Mouse (Mus musculus): ENCODE measurements around the gene Ccdc159. TPM values are rescaled to one million over a fixed set of nuclear protein-coding genes. Genes with fewer than 3 reads are reported as not detected.

The Ccdc159 gene
- polyA plus RNA-seq, 1 experiment: 8.3 TPM

- DNase-seq (ENCODE audit: low read depth): no peak
Observed at GRCm38 (mm10) chr9:21961366-21961980, 34.2 kb downstream of the Ccdc159 start.

- DNase-seq (ENCODE audit: low read depth): no peak
Observed at GRCm38 (mm10) chr9:21962010-21962409, 34.7 kb downstream of the Ccdc159 start.

- DNase-seq (ENCODE audit: low read depth): no peak
Observed at GRCm38 (mm10) chr9:21962416-21963059, 35.3 kb downstream of the Ccdc159 start.

- DNase-seq (ENCODE audit: low read depth): no peak
Observed at GRCm38 (mm10) chr9:21963417-21963816, 36.1 kb downstream of the Ccdc159 start, which contains the start of gene Epor. TSS of gene Epor (minus strand) at chr9:21963506.

DNA sequence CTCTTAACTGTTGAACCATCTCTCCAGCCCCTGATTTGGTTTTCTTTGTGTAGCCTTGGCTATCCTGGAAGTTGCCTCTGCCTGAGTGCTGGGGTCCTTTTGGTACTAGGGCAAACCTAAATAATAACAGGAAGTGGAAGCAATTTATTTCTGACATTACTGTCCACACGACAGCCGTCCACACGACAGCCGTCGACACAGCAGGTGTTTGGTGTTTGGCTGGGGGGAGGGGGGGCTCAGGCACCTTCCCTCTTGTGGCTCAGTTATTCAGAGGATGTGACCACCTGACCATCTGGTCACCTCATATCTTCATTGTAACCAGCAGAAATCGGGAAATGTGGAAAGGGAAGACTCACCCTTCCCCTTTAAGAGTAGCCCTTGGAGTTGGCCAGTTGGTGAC lies 41.6 kb downstream of the Ccdc159 start:
- no peak for DNase-seq (ENCODE audit: low read depth)

DNA sequence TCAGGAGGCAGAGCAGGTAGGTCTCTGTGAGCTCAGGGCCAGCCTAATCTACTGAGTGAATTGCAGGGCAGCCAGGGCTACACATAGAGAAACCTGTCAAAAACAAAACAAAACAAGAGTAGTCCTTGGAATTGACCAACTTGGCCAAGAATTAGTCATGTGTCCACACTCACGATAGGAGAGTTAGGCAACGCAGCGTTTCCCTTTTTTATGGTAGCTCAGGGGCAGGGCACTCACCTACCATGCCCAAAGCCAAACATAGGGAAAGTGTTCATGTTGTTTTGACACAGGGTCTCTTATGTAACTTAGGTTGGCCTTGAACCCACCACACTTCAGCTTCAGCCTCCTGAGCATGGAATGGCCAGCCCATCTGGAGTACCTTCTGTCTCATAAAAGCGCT lies 42.0 kb downstream of the Ccdc159 start:
- DNase-seq (ENCODE audit: low read depth): no peak

GRCm38 (mm10) chr9:21976626-21977175 lies 49.4 kb downstream of the Ccdc159 start:
- no peak for DNase-seq (ENCODE audit: low read depth)

DNA sequence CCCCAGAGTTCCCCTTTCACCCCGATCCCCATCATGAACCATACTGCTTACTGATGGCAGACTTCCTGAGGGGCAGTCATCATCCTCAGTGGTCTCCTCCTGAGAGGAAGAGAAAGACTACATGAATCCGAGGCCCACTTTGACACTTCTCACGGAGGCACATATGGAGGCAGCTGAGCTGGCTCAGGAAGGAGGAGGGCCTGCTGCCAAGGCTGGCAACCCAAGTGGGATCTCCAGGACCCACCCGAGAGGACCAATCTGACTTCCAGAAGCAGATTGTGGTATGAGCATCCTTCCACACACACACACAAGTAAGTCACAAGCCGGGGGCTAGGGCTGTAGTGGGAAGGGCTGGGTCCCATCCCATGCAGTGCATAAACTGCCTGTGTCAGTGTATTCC lies 50.1 kb downstream of the Ccdc159 start:
- no peak for DNase-seq (ENCODE audit: low read depth)

- DNase-seq (ENCODE audit: low read depth): no peak
Observed at GRCm38 (mm10) chr9:21977972-21978371, 50.7 kb downstream of the Ccdc159 start.

DNA sequence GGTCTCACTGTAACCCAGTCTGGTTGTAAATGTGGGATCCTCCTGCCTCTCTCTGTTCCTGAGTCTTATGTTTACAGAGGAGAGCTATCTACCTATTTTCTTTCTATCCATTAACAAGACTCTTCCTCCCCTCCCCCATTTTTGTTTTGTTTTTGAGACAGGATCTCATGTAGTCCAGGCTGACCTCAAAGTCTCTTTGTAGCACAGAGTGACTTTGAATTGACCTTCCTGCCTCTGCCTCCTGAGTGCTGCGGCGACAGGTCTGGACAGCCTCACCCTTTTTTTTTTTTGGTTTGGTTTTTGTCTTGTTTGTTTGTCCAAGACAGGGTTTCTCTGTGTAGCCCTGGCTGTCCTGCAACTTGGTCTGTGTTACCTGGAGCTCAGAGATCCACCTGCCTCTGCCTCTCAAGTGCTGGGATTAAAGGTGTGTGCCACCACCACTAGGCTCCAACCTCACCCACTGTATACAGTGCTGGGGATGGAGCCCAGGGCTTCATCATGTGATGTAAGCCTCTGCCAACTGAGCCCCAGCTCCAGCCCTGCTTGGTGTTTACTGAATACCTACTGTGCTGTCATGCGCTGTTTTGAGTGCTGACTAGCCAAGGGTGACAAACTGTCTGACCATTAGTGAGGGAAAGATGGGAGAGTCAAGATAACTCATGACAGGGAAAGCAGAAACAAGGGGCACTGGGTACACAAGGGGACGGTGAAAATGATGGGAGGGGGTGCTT lies 51.3 kb downstream of the Ccdc159 start:
- no peak for DNase-seq (ENCODE audit: low read depth)

- no peak for DNase-seq (ENCODE audit: low read depth)
Observed at GRCm38 (mm10) chr9:21983911-21984310, 56.6 kb downstream of the Ccdc159 start.

Other genes starting within 250 kb of the Ccdc159 start
- gene Ldlr, start 204.0 kb upstream of the Ccdc159 start, polyA plus RNA-seq (2012; rRNA removed): 42.1 and 42.8 TPM in 2 replicates
- 1.6 and 2.7 TPM in 2 replicates for gene Spc24, start 167.2 kb upstream of the Ccdc159 start, polyA plus RNA-seq (2012; rRNA removed)
- 29.5 and 33.5 TPM in 2 replicates for gene Kank2, start 128.7 kb upstream of the Ccdc159 start, polyA plus RNA-seq (2012; rRNA removed)
- 7.7 and 46.6 TPM in 2 replicates for gene Angptl8, start 92.0 kb upstream of the Ccdc159 start, polyA plus RNA-seq (2012; rRNA removed)
- gene Dock6, start 74.8 kb upstream of the Ccdc159 start, polyA plus RNA-seq (2012; rRNA removed): 76.2 and 76.8 TPM in 2 replicates
- gene Rab3d, start 9.3 kb upstream of the Ccdc159 start, polyA plus RNA-seq (2012; rRNA removed): 99.0 and 149 TPM in 2 replicates
- 174 and 269 TPM in 2 replicates for gene Tmem205, start 85 bp downstream of the Ccdc159 start, polyA plus RNA-seq (2012; rRNA removed)
- gene Plppr2, start 9.6 kb downstream of the Ccdc159 start, polyA plus RNA-seq (2012; rRNA removed): 9.2 and 9.8 TPM in 2 replicates
- gene Swsap1, start 28.3 kb downstream of the Ccdc159 start, polyA plus RNA-seq (2012; rRNA removed): 6.9 and 10.4 TPM in 2 replicates
- gene Epor, start 36.0 kb downstream of the Ccdc159 start, polyA plus RNA-seq (2012; rRNA removed): 5.7 and 6.4 TPM in 2 replicates
- 30.4 and 37.1 TPM in 2 replicates for gene Rgl3, start 62.0 kb downstream of the Ccdc159 start, polyA plus RNA-seq (2012; rRNA removed)
- gene Ccdc151, start 75.2 kb downstream of the Ccdc159 start, polyA plus RNA-seq (2012; rRNA removed): 0.66 and 1.2 TPM in 2 replicates
- 72.1 and 108 TPM in 2 replicates for gene Prkcsh, start 75.3 kb downstream of the Ccdc159 start, polyA plus RNA-seq (2012; rRNA removed)
- 0.05 and 0.20 TPM in 2 replicates for gene Elavl3, start 124.6 kb downstream of the Ccdc159 start, polyA plus RNA-seq (2012; rRNA removed)
- gene Gm49318, start 143.8 kb downstream of the Ccdc159 start, polyA plus RNA-seq (2012; rRNA removed): not detected in 2 replicates
- 12.7 and 15.7 TPM in 2 replicates for gene Zfp653, start 143.9 kb downstream of the Ccdc159 start, polyA plus RNA-seq (2012; rRNA removed)
- gene Ecsit, start 158.0 kb downstream of the Ccdc159 start, polyA plus RNA-seq (2012; rRNA removed): 43.8 and 48.3 TPM in 2 replicates
- 145 and 181 TPM in 2 replicates for gene Cnn1, start 171.7 kb downstream of the Ccdc159 start, polyA plus RNA-seq (2012; rRNA removed)
- 145 and 171 TPM in 2 replicates for gene Elof1, start 189.7 kb downstream of the Ccdc159 start, polyA plus RNA-seq (2012; rRNA removed)
- gene Acp5, start 208.2 kb downstream of the Ccdc159 start, polyA plus RNA-seq (2012; rRNA removed): 256 and 495 TPM in 2 replicates
- gene Pigyl, start 229.4 kb downstream of the Ccdc159 start, polyA plus RNA-seq (2012; rRNA removed): 96.3 and 128 TPM in 2 replicates

All from gonadal fat pad, adult 2 months (tissue).